Mouse (Mus musculus): ENCODE measurements around the gene Serpina3g. TPM values are rescaled to one million over a fixed set of nuclear protein-coding genes. Genes with fewer than 3 reads are reported as not detected.

Gene Serpina3g
- total and polyA plus RNA-seq, 3 experiments: 0.19 to 0.24 TPM; not detected in 1

- no peak within 1 kb of the TSS for H3K4me3 ChIP-seq (ENCODE audit: control insufficient read depth in 1 of 2, insufficient read depth in 1 of 2, low read depth in 2 of 2, low read length in 2 of 2)
- no peak for TF ChIP-seq ZKSCAN1 (IDR thresholded peaks at IDR 0.05; ENCODE audit: low read depth, low read length)
- no peak for TF ChIP-seq SMC3 (IDR thresholded peaks at IDR 0.05; ENCODE audit: low read depth, low read length)
- no peak for TF ChIP-seq GATA1 (IDR thresholded peaks at IDR 0.05; ENCODE audit: low read depth, low read length)
- TF ChIP-seq MAZ (IDR thresholded peaks at IDR 0.05; ENCODE audit: low read depth, low read length): no peak
- no peak for TF ChIP-seq NRF1 (IDR thresholded peaks at IDR 0.05; ENCODE audit: insufficient read depth, low read depth, low read length, poor library complexity, severe bottlenecking)
- no peak for TF ChIP-seq MAX (IDR thresholded peaks at IDR 0.05; ENCODE audit: low read length)
- no peaks in the 10 kb centered on the region for H3K27me3 ChIP-seq (ENCODE audit: control insufficient read depth in 1 of 2, insufficient read depth in 2 of 2, low read length in 2 of 2)
- no peaks in the 10 kb centered on the region for H3K36me3 ChIP-seq (ENCODE audit: control insufficient read depth in 1 of 2, insufficient read depth in 2 of 2, low read length in 2 of 2)
- no peak within 1 kb of the TSS for H3K27ac ChIP-seq (ENCODE audit: control insufficient read depth, low read depth, low read length)
- H3K4me1 ChIP-seq (ENCODE audit: control insufficient read depth in 1 of 2, insufficient read depth in 2 of 2, low read length in 2 of 2): no peaks in the 10 kb centered on the region
- no peak for DNase-seq (ENCODE audit: low read depth, low spot score)
- H3K79me2 ChIP-seq (ENCODE audit: control insufficient read depth, insufficient read depth, low read length, poor library complexity): no peaks in the 10 kb centered on the region
- H3K9ac ChIP-seq (ENCODE audit: control insufficient read depth, low read depth, low read length, poor library complexity, severe bottlenecking): no peak within 1 kb of the TSS
- H3K9me3 ChIP-seq (replicated peaks; ENCODE audit: insufficient read depth, low read length): no peaks in the 10 kb centered on the region
Observed at GRCm38 (mm10) chr12:104262863-104263262, 26.8 kb downstream of the Serpina3g start, which contains the start of gene Serpina3i. Gene Serpina3i, plus strand, starts transcription at chr12:104263122.

DNA sequence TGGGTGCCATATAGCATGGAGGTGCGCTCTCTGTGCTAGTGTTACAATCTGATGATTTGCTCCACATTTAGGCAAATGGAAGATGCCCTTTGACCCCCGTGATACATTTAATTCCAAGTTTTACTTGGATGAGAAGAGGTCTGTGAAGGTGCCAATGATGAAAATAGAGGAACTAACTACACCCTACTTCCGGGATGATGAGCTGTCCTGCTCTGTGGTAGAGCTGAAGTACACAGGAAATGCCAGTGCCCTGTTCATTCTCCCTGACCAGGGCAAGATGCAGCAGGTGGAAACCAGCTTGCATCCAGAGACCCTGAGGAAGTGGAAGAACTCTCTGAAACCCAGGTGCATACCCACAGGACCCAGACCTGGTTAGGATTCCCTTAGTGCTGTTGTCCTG, 30.3 kb downstream of the Serpina3g start:
- Histone ChIP-seq H3K79me2 (ENCODE audit: control insufficient read depth, insufficient read depth, low read length, poor library complexity) (no peaks in the 10 kb centered on the region), H3K4me3 (ENCODE audit: control insufficient read depth in 1 of 2, insufficient read depth in 1 of 2, low read depth in 2 of 2, low read length in 2 of 2) (no peak overlapping the region), H3K9me3 (replicated peaks; ENCODE audit: insufficient read depth, low read length) (no peaks in the 10 kb centered on the region)

DNA sequence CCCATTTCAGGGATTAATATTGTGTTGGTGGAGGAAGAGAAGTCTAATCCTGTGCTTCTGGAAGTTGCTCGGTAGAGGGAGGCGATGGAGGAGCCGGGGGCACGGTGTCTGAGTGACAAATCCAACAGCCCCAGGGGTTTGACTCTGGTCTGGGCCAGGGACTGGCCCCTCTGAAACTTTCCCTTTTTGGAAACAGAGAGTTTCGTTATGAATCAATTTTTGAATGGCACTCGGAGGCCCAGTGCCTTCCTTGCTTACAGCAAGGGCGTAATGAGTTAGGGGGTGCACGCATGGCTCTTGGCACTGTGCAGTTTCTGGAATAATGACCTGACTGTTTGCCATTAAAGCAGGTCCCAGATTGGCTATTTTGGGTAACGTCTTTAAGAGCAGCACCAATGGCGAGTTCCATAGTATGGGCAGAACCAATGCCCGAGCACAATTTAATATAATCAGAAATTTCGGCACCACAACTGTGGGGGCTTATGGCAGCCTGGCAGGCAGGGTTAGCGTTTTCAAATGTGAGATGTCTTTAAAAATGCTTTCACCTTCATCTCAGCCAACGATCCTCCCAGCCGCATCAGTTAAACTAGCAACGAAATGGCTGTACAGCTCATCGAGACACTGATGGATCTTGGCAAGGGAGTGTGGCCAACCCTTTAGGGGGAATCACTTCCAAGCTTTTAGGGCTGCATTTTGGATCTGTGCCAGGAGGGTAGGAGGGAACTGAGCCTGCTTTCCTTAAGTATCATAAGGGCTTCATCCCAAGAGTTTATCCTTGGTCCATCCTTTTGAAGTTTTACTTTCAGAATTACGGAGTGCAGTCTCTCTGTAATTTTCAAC, 42.4 kb downstream of the Serpina3g start:
- no peaks in the 10 kb centered on the region for H3K27me3 ChIP-seq (ENCODE audit: control insufficient read depth in 1 of 2, insufficient read depth in 2 of 2, low read length in 2 of 2)
- no peak overlapping the region for H3K9ac ChIP-seq (ENCODE audit: control insufficient read depth, low read depth, low read length, poor library complexity, severe bottlenecking)
- no peaks in the 10 kb centered on the region for H3K79me2 ChIP-seq (ENCODE audit: control insufficient read depth, insufficient read depth, low read length, poor library complexity)
- H3K4me1 ChIP-seq (ENCODE audit: control insufficient read depth in 1 of 2, insufficient read depth in 2 of 2, low read length in 2 of 2): no peaks in the 10 kb centered on the region
- H3K27ac ChIP-seq (ENCODE audit: control insufficient read depth, low read depth, low read length): no peak overlapping the region
- H3K36me3 ChIP-seq (ENCODE audit: control insufficient read depth in 1 of 2, insufficient read depth in 2 of 2, low read length in 2 of 2): no peaks in the 10 kb centered on the region
- no peak for DNase-seq (ENCODE audit: low read depth, low spot score)
- no peak overlapping the region for H3K4me3 ChIP-seq (ENCODE audit: control insufficient read depth in 1 of 2, insufficient read depth in 1 of 2, low read depth in 2 of 2, low read length in 2 of 2)
- no peaks in the 10 kb centered on the region for H3K9me3 ChIP-seq (replicated peaks; ENCODE audit: insufficient read depth, low read length)
- no peak for TF ChIP-seq SMC3 (IDR thresholded peaks at IDR 0.05; ENCODE audit: low read depth, low read length)
- no peak for TF ChIP-seq EP300 (IDR thresholded peaks at IDR 0.05; ENCODE audit: low read depth in 1 of 2, low read length in 2 of 2)
- TF ChIP-seq NRF1 (IDR thresholded peaks at IDR 0.05; ENCODE audit: insufficient read depth, low read depth, low read length, poor library complexity, severe bottlenecking): no peak
- TF ChIP-seq MYB (IDR thresholded peaks at IDR 0.05; ENCODE audit: low read depth, low read length): no peak
- TF ChIP-seq ETS1 (IDR thresholded peaks at IDR 0.05; ENCODE audit: low read depth, low read length): no peak
- no peak for TF ChIP-seq TCF12 (IDR thresholded peaks at IDR 0.05; ENCODE audit: low read depth, low read length)
- TF ChIP-seq JUND (IDR thresholded peaks at IDR 0.05; ENCODE audit: low read depth, low read length): no peak
- TF ChIP-seq MEF2A (IDR thresholded peaks at IDR 0.05; ENCODE audit: extremely low read depth, insufficient replicate concordance, low read depth, low read length, poor library complexity, severe bottlenecking): no peak
- no peak for TF ChIP-seq GABPA (IDR thresholded peaks at IDR 0.05; ENCODE audit: low read depth, low read length)
- TF ChIP-seq NELFE (IDR thresholded peaks at IDR 0.05; ENCODE audit: low read depth, low read length): no peak
- no peak for TF ChIP-seq UBTF (IDR thresholded peaks at IDR 0.05; ENCODE audit: borderline replicate concordance, insufficient read depth, low read depth, low read length)
- no peak for TF ChIP-seq CHD2 (IDR thresholded peaks at IDR 0.05; ENCODE audit: low read length)
- no peak for TF ChIP-seq USF2 (IDR thresholded peaks at IDR 0.05; ENCODE audit: borderline replicate concordance in 1 of 2, insufficient read depth in 1 of 2, low read depth in 1 of 2, low read length in 2 of 2)

More for the DNA sequence above, 30.3 kb downstream of the Serpina3g start:
- TF ChIP-seq CHD1 (IDR thresholded peaks at IDR 0.05; ENCODE audit: low read depth, low read length) (no peak), POLR2AphosphoS2 (IDR thresholded peaks at IDR 0.05; ENCODE audit: low read length) (no peak), CHD2 (IDR thresholded peaks at IDR 0.05; ENCODE audit: low read length) (no peak), GATA1 (IDR thresholded peaks at IDR 0.05; ENCODE audit: low read depth, low read length) (no peak), NELFE (IDR thresholded peaks at IDR 0.05; ENCODE audit: low read depth, low read length) (no peak), CTCF (IDR thresholded peaks at IDR 0.05 in 2 of 3, conservative IDR thresholded peaks at IDR 0.05 in 1 of 3; ENCODE audit: control insufficient read depth in 1 of 3, insufficient read depth in 1 of 3, low read depth in 2 of 3, low read length in 3 of 3, poor library complexity in 1 of 3, severe bottlenecking in 1 of 3) (no peak), POLR2AphosphoS5 (IDR thresholded peaks at IDR 0.05; ENCODE audit: borderline replicate concordance, low read depth, low read length) (no peak)
- Histone ChIP-seq H3K4me1 (ENCODE audit: control insufficient read depth in 1 of 2, insufficient read depth in 2 of 2, low read length in 2 of 2) (no peaks in the 10 kb centered on the region), H3K9ac (ENCODE audit: control insufficient read depth, low read depth, low read length, poor library complexity, severe bottlenecking) (no peak overlapping the region), H3K36me3 (ENCODE audit: control insufficient read depth in 1 of 2, insufficient read depth in 2 of 2, low read length in 2 of 2) (no peaks in the 10 kb centered on the region), H3K27ac (ENCODE audit: control insufficient read depth, low read depth, low read length) (no peak overlapping the region), H3K27me3 (ENCODE audit: control insufficient read depth in 1 of 2, insufficient read depth in 2 of 2, low read length in 2 of 2) (no peaks in the 10 kb centered on the region)
- no peak for DNase-seq (ENCODE audit: low read depth, low spot score)

Data from MEL (cell line).